Mouse (Mus musculus): ENCODE results near the gene B3gat1. TPM values are rescaled to one million over a fixed set of nuclear protein-coding genes. Genes with fewer than 3 reads are reported as not detected.

B3gat1 gene
- total RNA-seq, 1 experiment from 2014 or later, result not detected

- ATAC-seq (replicated peaks in 1 of 2; ENCODE audit: insufficient read depth in 1 of 2, low FRiP score in 2 of 2, low TSS enrichment in 1 of 2, low read depth in 1 of 2, poor library complexity in 2 of 2, severe bottlenecking in 2 of 2), result no peak
These were observed 27.0 kb downstream of the B3gat1 start for GRCm38 (mm10) chr9:26760576-26760975.

GRCm38 (mm10) chr9:26762477-26762876 is 28.9 kb downstream of the B3gat1 start:
- no peak for ATAC-seq (replicated peaks in 1 of 2; ENCODE audit: insufficient read depth in 1 of 2, low FRiP score in 2 of 2, low TSS enrichment in 1 of 2, low read depth in 1 of 2, poor library complexity in 2 of 2, severe bottlenecking in 2 of 2)

- no peak for ATAC-seq (replicated peaks in 1 of 2; ENCODE audit: insufficient read depth in 1 of 2, low FRiP score in 2 of 2, low TSS enrichment in 1 of 2, low read depth in 1 of 2, poor library complexity in 2 of 2, severe bottlenecking in 2 of 2)
These were observed 34.7 kb downstream of the B3gat1 start for GRCm38 (mm10) chr9:26768181-26768580.

- no peak for ATAC-seq (replicated peaks in 1 of 2; ENCODE audit: insufficient read depth in 1 of 2, low FRiP score in 2 of 2, low TSS enrichment in 1 of 2, low read depth in 1 of 2, poor library complexity in 2 of 2, severe bottlenecking in 2 of 2)
These were observed 42.2 kb downstream of the B3gat1 start for GRCm38 (mm10) chr9:26775700-26776099.

GRCm38 (mm10) chr9:26776122-26776902 is 42.8 kb downstream of the B3gat1 start:
- ATAC-seq (replicated peaks in 1 of 2; ENCODE audit: insufficient read depth in 1 of 2, low FRiP score in 2 of 2, low TSS enrichment in 1 of 2, low read depth in 1 of 2, poor library complexity in 2 of 2, severe bottlenecking in 2 of 2), result peak; percentile 72 to 73; a peak in 3 of 4 replicates

- ATAC-seq (replicated peaks in 1 of 2; ENCODE audit: insufficient read depth in 1 of 2, low FRiP score in 2 of 2, low TSS enrichment in 1 of 2, low read depth in 1 of 2, poor library complexity in 2 of 2, severe bottlenecking in 2 of 2), result no peak
These were observed 44.9 kb downstream of the B3gat1 start for GRCm38 (mm10) chr9:26778421-26778820.

GRCm38 (mm10) chr9:26783414-26783975 is 50.0 kb downstream of the B3gat1 start:
- peak; percentile 66 to 71 for ATAC-seq (replicated peaks in 1 of 2; ENCODE audit: insufficient read depth in 1 of 2, low FRiP score in 2 of 2, low TSS enrichment in 1 of 2, low read depth in 1 of 2, poor library complexity in 2 of 2, severe bottlenecking in 2 of 2)

- no peak for ATAC-seq (replicated peaks in 1 of 2; ENCODE audit: insufficient read depth in 1 of 2, low FRiP score in 2 of 2, low TSS enrichment in 1 of 2, low read depth in 1 of 2, poor library complexity in 2 of 2, severe bottlenecking in 2 of 2)
These were observed 59.3 kb downstream of the B3gat1 start for GRCm38 (mm10) chr9:26792829-26793228.

GRCm38 (mm10) chr9:26798205-26798604 is 64.7 kb downstream of the B3gat1 start:
- ATAC-seq (replicated peaks in 1 of 2; ENCODE audit: insufficient read depth in 1 of 2, low FRiP score in 2 of 2, low TSS enrichment in 1 of 2, low read depth in 1 of 2, poor library complexity in 2 of 2, severe bottlenecking in 2 of 2), result no peak

GRCm38 (mm10) chr9:26798731-26799130 is 65.2 kb downstream of the B3gat1 start:
- no peak for ATAC-seq (replicated peaks in 1 of 2; ENCODE audit: insufficient read depth in 1 of 2, low FRiP score in 2 of 2, low TSS enrichment in 1 of 2, low read depth in 1 of 2, poor library complexity in 2 of 2, severe bottlenecking in 2 of 2)

- no peak for ATAC-seq (replicated peaks in 1 of 2; ENCODE audit: insufficient read depth in 1 of 2, low FRiP score in 2 of 2, low TSS enrichment in 1 of 2, low read depth in 1 of 2, poor library complexity in 2 of 2, severe bottlenecking in 2 of 2)
These were observed 66.8 kb downstream of the B3gat1 start for GRCm38 (mm10) chr9:26800357-26800756.

- ATAC-seq (replicated peaks in 1 of 2; ENCODE audit: insufficient read depth in 1 of 2, low FRiP score in 2 of 2, low TSS enrichment in 1 of 2, low read depth in 1 of 2, poor library complexity in 2 of 2, severe bottlenecking in 2 of 2), result no peak
These were observed 70.8 kb downstream of the B3gat1 start for GRCm38 (mm10) chr9:26804321-26804720.

GRCm38 (mm10) chr9:26805935-26806666 is 72.6 kb downstream of the B3gat1 start, which contains the start of gene Glb1l2:
Gene Glb1l2 (minus strand): TSS chr9:26806468.
- peak; percentile 97 to 98 for ATAC-seq (replicated peaks in 1 of 2; ENCODE audit: insufficient read depth in 1 of 2, low FRiP score in 2 of 2, low TSS enrichment in 1 of 2, low read depth in 1 of 2, poor library complexity in 2 of 2, severe bottlenecking in 2 of 2)

- peak; percentile 13 to 22; a peak in 1 of 4 replicates for ATAC-seq (replicated peaks in 1 of 2; ENCODE audit: insufficient read depth in 1 of 2, low FRiP score in 2 of 2, low TSS enrichment in 1 of 2, low read depth in 1 of 2, poor library complexity in 2 of 2, severe bottlenecking in 2 of 2)
These were observed 75.2 kb downstream of the B3gat1 start for GRCm38 (mm10) chr9:26808735-26809134.

Other genes with a start within 250 kb of the B3gat1 start
- gene Glb1l2, start 72.7 kb downstream of the B3gat1 start, total RNA-seq (2017), result 1.0 TPM in 1 of 2 replicates, not detected in the other
- not detected in 2 replicates for gene Glb1l3, start 127.2 kb downstream of the B3gat1 start, total RNA-seq (2017)
- not detected in 2 replicates for gene Gm1110, start 189.4 kb downstream of the B3gat1 start, total RNA-seq (2017)